In the genomic region with DNA sequence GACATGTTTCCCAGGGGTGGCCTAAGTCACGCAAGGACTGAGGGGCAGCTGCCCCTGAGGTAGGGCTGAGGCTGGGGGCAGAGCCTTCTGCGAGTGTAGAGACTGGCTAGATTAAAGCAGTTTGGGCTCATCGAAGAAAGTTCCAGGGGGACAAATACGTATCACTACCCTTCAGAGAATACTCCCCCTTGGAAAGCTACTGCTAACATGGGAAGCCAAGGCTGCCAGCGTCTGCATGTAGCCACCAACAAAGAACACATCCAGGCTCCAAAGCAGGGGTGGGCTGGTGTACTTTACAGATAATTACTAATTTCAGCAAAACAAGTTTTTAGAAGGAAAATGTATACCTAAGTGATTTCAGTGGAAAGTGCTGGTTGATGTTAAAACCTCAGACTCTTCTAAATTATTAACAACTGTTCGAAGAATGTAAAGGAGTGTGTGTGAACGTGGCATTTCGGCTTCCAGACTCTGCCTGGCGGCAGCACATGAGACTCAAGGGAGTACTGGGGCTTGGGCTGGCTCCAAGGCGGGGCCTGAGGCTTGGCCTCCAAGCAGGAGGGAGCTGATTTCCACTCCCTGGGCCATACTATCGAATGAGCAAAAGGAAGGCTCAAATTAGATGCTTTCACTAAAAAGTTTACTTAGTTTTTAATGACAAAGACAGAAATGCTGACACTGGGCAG, we compare ENCODE assay signal across 8 mouse cellular contexts. TPM values are rescaled to one million over a fixed set of nuclear protein-coding genes. Genes with fewer than 3 reads are reported as not detected.
A peak's percentile ranks its signal among the peaks of the same experiment; 100 is the strongest.
DNase-seq lines count a peak whose midpoint lies in the region; ATAC-seq and TF ChIP-seq lines count a peak whose summit lies in the region.

No protein-coding gene starts in this region.

- no peaks in the 10 kb centered on the region for H3K27me3 ChIP-seq in liver, postnatal 0 days (ENCODE audit: insufficient read depth, low read length)
- no peaks in the 10 kb centered on the region for H3K27me3 ChIP-seq in liver, embryonic 12.5 days (replicated peaks)
- H3K27me3 ChIP-seq in embryonic facial prominence, embryonic 15.5 days, result no peaks in the 10 kb centered on the region

- H3K9me3 ChIP-seq in liver, postnatal 0 days (ENCODE audit: low read length), result no peaks in the 10 kb centered on the region
- no peaks in the 10 kb centered on the region for H3K9me3 ChIP-seq in liver, embryonic 12.5 days (replicated peaks)
- H3K9me3 ChIP-seq in embryonic facial prominence, embryonic 15.5 days (replicated peaks), result no peaks in the 10 kb centered on the region

- H3K27ac ChIP-seq in liver, postnatal 0 days (ENCODE audit: low read depth), result no peak overlapping the region
- H3K27ac ChIP-seq in liver, embryonic 12.5 days, result no peak overlapping the region
- H3K27ac ChIP-seq in embryonic facial prominence, embryonic 15.5 days (replicated peaks), result peak overlapping the region; percentile 91

- ATAC-seq in liver, postnatal 0 days, result no peak
- ATAC-seq in liver, embryonic 12.5 days, result no peak
- peak; percentile 88 for ATAC-seq in embryonic facial prominence, embryonic 15.5 days (ENCODE audit: insufficient number of reproducible peaks, low FRiP score, low TSS enrichment, low read depth)

- DNase-seq in liver, postnatal 0 days, result peak; percentile 11
- peak; percentile 74 to 76 for DNase-seq in heart, postnatal 36 days
- peak; percentile 70 for DNase-seq in skeletal muscle tissue, adult 2 months (ENCODE audit: low read depth, low spot score)
- DNase-seq in cerebellum, postnatal 36 days, result no peak
- DNase-seq in layer of hippocampus, adult 8-10 months (ENCODE audit: low spot score in 2 of 2), result no peak
- DNase-seq in Muller cell, postnatal 12 days (ENCODE audit: inconsistent ontology term), result no peak

- no peak overlapping the region for H3K4me3 ChIP-seq in liver, postnatal 0 days (ENCODE audit: low read depth, low read length)
- no peak overlapping the region for H3K4me3 ChIP-seq in liver, embryonic 12.5 days
- no peak overlapping the region for H3K4me3 ChIP-seq in embryonic facial prominence, embryonic 15.5 days (replicated peaks)

- no peaks in the 10 kb centered on the region for H3K4me1 ChIP-seq in liver, postnatal 0 days (ENCODE audit: insufficient read depth)
- peaks cover 23% of the 10 kb centered on the region for H3K4me1 ChIP-seq in liver, embryonic 12.5 days
- H3K4me1 ChIP-seq in embryonic facial prominence, embryonic 15.5 days, result peaks cover 23% of the 10 kb centered on the region

- no peak overlapping the region for H3K4me2 ChIP-seq in liver, postnatal 0 days (ENCODE audit: low read depth, low read length)
- H3K4me2 ChIP-seq in liver, embryonic 12.5 days, result no peak overlapping the region
- no peak overlapping the region for H3K4me2 ChIP-seq in embryonic facial prominence, embryonic 15.5 days (replicated peaks)

- TF ChIP-seq CTCF in liver, postnatal 0 days (IDR thresholded peaks at IDR 0.05; ENCODE audit: low read depth), result no peak

- no peak for TF ChIP-seq EP300 in liver, postnatal 0 days (IDR thresholded peaks at IDR 0.05; ENCODE audit: low read depth)

- H3K36me3 ChIP-seq in liver, postnatal 0 days (replicated peaks; ENCODE audit: insufficient read depth, low read length), result peaks cover 30% of the 10 kb centered on the region
- H3K36me3 ChIP-seq in liver, embryonic 12.5 days, result peaks cover 46% of the 10 kb centered on the region
- H3K36me3 ChIP-seq in embryonic facial prominence, embryonic 15.5 days, result peaks cover 23% of the 10 kb centered on the region

- 76% methylated on average over 11 of the region's 11 CpGs for WGBS in liver, postnatal 0 days (ENCODE audit: insufficient replicate concordance)
- 80% methylated on average over 11 of the region's 11 CpGs for WGBS in liver, embryonic 12.5 days (ENCODE audit: insufficient replicate concordance)
- 27% methylated on average over 11 of the region's 11 CpGs for WGBS in embryonic facial prominence, embryonic 15.5 days

- H3K9ac ChIP-seq in liver, postnatal 0 days (replicated peaks), result no peak overlapping the region
- H3K9ac ChIP-seq in liver, embryonic 12.5 days, result no peak overlapping the region
- no peak overlapping the region for H3K9ac ChIP-seq in embryonic facial prominence, embryonic 15.5 days

- intact Hi-C loops in heart, postnatal 36 days (cut with DNase I), result no loop called here

RNA-seq across cellular contexts. Expression of a gene that starts 26.6 kb away (rescaled TPM):
- polyA plus RNA-seq in liver, postnatal 0 days (2015; fragmentation: Nextera tagmentation; extraction: Ambion mirVana), result 0.47 TPM in 2 replicates
- 1.1 and 1.2 TPM in 2 replicates for polyA plus RNA-seq in liver, embryonic 12.5 days (2016; fragmentation: Nextera tagmentation; extraction: Ambion mirVana)
- 0.79 and 1.7 TPM in 2 replicates for polyA plus RNA-seq in embryonic facial prominence, embryonic 15.5 days (2015; fragmentation: Nextera tagmentation; extraction: Ambion mirVana)
- 1 to 10 TPM; 1.1 to 1.5 TPM for total RNA-seq in heart, postnatal 36 days (2021)
- 1 to 10 TPM in 3 of 4 experiments, under 1 TPM in 1; 0.79 to 2.0 (median 1.8) TPM for total RNA-seq in layer of hippocampus, adult 8-10 months (2022)

RNA-seq across cellular contexts. Expression of a gene that starts 38.1 kb away (rescaled TPM):
- polyA plus RNA-seq in liver, postnatal 0 days (2015; fragmentation: Nextera tagmentation; extraction: Ambion mirVana), result 0.31 and 0.38 TPM in 2 replicates
- 0.28 and 0.33 TPM in 2 replicates for polyA plus RNA-seq in liver, embryonic 12.5 days (2016; fragmentation: Nextera tagmentation; extraction: Ambion mirVana)
- polyA plus RNA-seq in embryonic facial prominence, embryonic 15.5 days (2015; fragmentation: Nextera tagmentation; extraction: Ambion mirVana), result 2.2 and 2.3 TPM in 2 replicates
- 10 to 100 TPM; 14.2 to 14.5 TPM for total RNA-seq in heart, postnatal 36 days (2021)
- total RNA-seq in layer of hippocampus, adult 8-10 months (2022), result 1 to 10 TPM; 6.6 to 9.4 (median 7.3) TPM

RNA-seq across cellular contexts. Expression of a gene that starts 45.5 kb away (rescaled TPM):
- polyA plus RNA-seq in liver, postnatal 0 days (2015; fragmentation: Nextera tagmentation; extraction: Ambion mirVana), result 5.9 and 6.0 TPM in 2 replicates
- polyA plus RNA-seq in liver, embryonic 12.5 days (2016; fragmentation: Nextera tagmentation; extraction: Ambion mirVana), result 13.6 and 13.9 TPM in 2 replicates
- 12.7 and 13.4 TPM in 2 replicates for polyA plus RNA-seq in embryonic facial prominence, embryonic 15.5 days (2015; fragmentation: Nextera tagmentation; extraction: Ambion mirVana)
- total RNA-seq in heart, postnatal 36 days (2021), result 1 to 10 TPM; 6.5 TPM
- 10 to 100 TPM; 27.6 to 32.1 (median 30.7) TPM for total RNA-seq in layer of hippocampus, adult 8-10 months (2022)

Comparison
In these comparisons a context has a peak if more than half of its experiments do, and no peak if none do; other contexts are left out.
1. DNase-seq: peak in liver, postnatal 0 days (single experiment), heart, postnatal 36 days (2 of 2) and skeletal muscle tissue, adult 2 months (single experiment); none in cerebellum, postnatal 36 days (0 of 2), layer of hippocampus, adult 8-10 months (0 of 2) and Muller cell, postnatal 12 days (single experiment).